25 mouse cellular contexts compared by ENCODE assay signal in genomic region chrX:162003818-162004217, GRCm38 (mm10).
DNase-seq lines count a peak whose midpoint lies in the region; ATAC-seq lines count a peak whose summit lies in the region.
"Had no signal": no experiment of that assay in that cellular context is flagged by ENCODE, and none has a peak within 500 bp of the region (broad histone marks: within the 10 kb centered on the region; RNA-seq: fewer than 3 reads in every experiment).

No protein-coding gene starts in this region.

- no peaks in the 10 kb centered on the region for H3K4me1 ChIP-seq in forebrain, embryonic 16.5 days (replicated peaks; ENCODE audit: control insufficient read depth, insufficient read depth, low read length)
- H3K4me1 ChIP-seq: embryonic facial prominence, embryonic 15.5 days; forebrain, embryonic 15.5 days; heart, embryonic 13.5 days; limb, embryonic 12.5 days; liver, embryonic 13.5 days; midbrain, embryonic 13.5 days had no signal

- no peak overlapping the region for H3K27ac ChIP-seq in forebrain, embryonic 16.5 days (ENCODE audit: low read length)
- H3K27ac ChIP-seq: embryonic facial prominence, embryonic 10.5 days; embryonic facial prominence, embryonic 15.5 days; forebrain, embryonic 15.5 days; heart, embryonic 13.5 days; hindbrain, embryonic 14.5 days; limb, embryonic 12.5 days; liver, embryonic 13.5 days; macrophage; midbrain, embryonic 13.5 days had no signal

- no peaks in the 10 kb centered on the region; the same call in 1 of the 2 replicates for H3K27me3 ChIP-seq in forebrain, embryonic 16.5 days (replicated peaks; ENCODE audit: control insufficient read depth, insufficient read depth, low read length)
- H3K27me3 ChIP-seq: forebrain, embryonic 15.5 days had no signal

- H3K9me3 ChIP-seq in forebrain, embryonic 16.5 days (ENCODE audit: control insufficient read depth, low read length), result no peaks in the 10 kb centered on the region
- H3K9me3 ChIP-seq: embryonic facial prominence, embryonic 10.5 days; embryonic facial prominence, embryonic 15.5 days; forebrain, embryonic 15.5 days; heart, embryonic 13.5 days; limb, embryonic 12.5 days; liver, embryonic 13.5 days; midbrain, embryonic 13.5 days had no signal

- ATAC-seq in forebrain, embryonic 16.5 days, result no peak
- ATAC-seq: CD4-positive, CD25-positive, alpha-beta regulatory T cell, adult 4 months; forebrain, embryonic 15.5 days; midbrain, embryonic 13.5 days had no signal

- peak; percentile 52 to 90 for DNase-seq in kidney, adult 8-10 months
- no peak for DNase-seq in kidney, postnatal 4 days
- peak; percentile 85 for DNase-seq in kidney, adult 9 months
- peak; percentile 14 for DNase-seq in kidney, postnatal 10 days
- DNase-seq in gastrocnemius, postnatal 4 days (ENCODE audit: low spot score in 2 of 2), result no peak
- no peak for DNase-seq in adipocyte (ENCODE audit: low spot score)
- DNase-seq: adrenal gland, adult 2 months; cerebellum, adult 8-10 months; cerebellum, postnatal 25 days; heart, postnatal 10 days; liver, embryonic 13.5 days; lung, adult 2 months; lung, postnatal 10 days; thymus, adult 2 months; thymus, postnatal 36 days had no signal

- H3K4me3 ChIP-seq in forebrain, embryonic 16.5 days (replicated peaks; ENCODE audit: low read length), result no peak overlapping the region
- H3K4me3 ChIP-seq: embryonic facial prominence, embryonic 10.5 days; embryonic facial prominence, embryonic 15.5 days; forebrain, embryonic 15.5 days; heart, embryonic 13.5 days; limb, embryonic 12.5 days; liver, embryonic 13.5 days; midbrain, embryonic 13.5 days had no signal

- no peak overlapping the region for H3K9ac ChIP-seq in forebrain, embryonic 16.5 days (replicated peaks; ENCODE audit: low read depth, low read length)
- H3K9ac ChIP-seq: embryonic facial prominence, embryonic 15.5 days; forebrain, embryonic 15.5 days; heart, embryonic 13.5 days; hindbrain, embryonic 14.5 days; limb, embryonic 12.5 days; liver, embryonic 13.5 days; midbrain, embryonic 13.5 days had no signal

- H3K36me3 ChIP-seq in forebrain, embryonic 16.5 days (ENCODE audit: control insufficient read depth, insufficient read depth), result no peaks in the 10 kb centered on the region
- H3K36me3 ChIP-seq: embryonic facial prominence, embryonic 10.5 days; embryonic facial prominence, embryonic 15.5 days; forebrain, embryonic 15.5 days; heart, embryonic 13.5 days; limb, embryonic 12.5 days; liver, embryonic 13.5 days; midbrain, embryonic 13.5 days had no signal

- WGBS in forebrain, embryonic 16.5 days, result 33% methylated on average over 1 of the region's 1 CpGs

- no peak overlapping the region for H3K4me2 ChIP-seq in forebrain, embryonic 16.5 days (ENCODE audit: low read length)
- H3K4me2 ChIP-seq: embryonic facial prominence, embryonic 15.5 days; forebrain, embryonic 15.5 days; heart, embryonic 13.5 days; hindbrain, embryonic 14.5 days; limb, embryonic 12.5 days; liver, embryonic 13.5 days; midbrain, embryonic 13.5 days had no signal

Comparison
In these comparisons a context has a peak if more than half of its experiments do, and no peak if none do; other contexts are left out.
1. DNase-seq: peak in kidney, adult 8-10 months (2 of 2), kidney, adult 9 months (single experiment) and kidney, postnatal 10 days (single experiment); none in kidney, postnatal 4 days (0 of 2), gastrocnemius, postnatal 4 days (0 of 2) and adipocyte (single experiment).